Mouse (Mus musculus) kidney, embryonic 16.5 days (tissue): ENCODE measurements at regions not wholly inside any gene's neighbourhood (a gene's known extent, or its start where the extent isn't known, plus 50 kb on each side); places are given as distances from the start of the nearest gene placed in this dataset.

Source experiments
- ATAC-seq: fragments of 200-750 bp; cut with Nextera tagmentation; 2 replicates; pipeline ENCODE4 v1.8.0; 2017; ENCODE audit warnings: moderate TSS enrichment; ENCODE audit not compliant: low FRiP score, low TSS enrichment
- H3K27ac ChIP-seq: fragments of 300-500 bp; sonication (generic); 2 replicates; pipeline ENCODE4 v1.5.1; 2014; ENCODE audit warnings: low read length
- H3K27me3 ChIP-seq: fragments of 300-500 bp; sonication (generic); 2 replicates; pipeline ENCODE4 v1.6.1; 2014; ENCODE audit warnings: low read length, control low read depth, mixed read lengths; ENCODE audit not compliant: insufficient read depth
- H3K36me3 ChIP-seq: fragments of 300-500 bp; sonication (generic); 2 replicates; pipeline ENCODE4 v1.6.1; 2014; ENCODE audit warnings: low read length, control low read depth, mixed read lengths; ENCODE audit not compliant: insufficient read depth
- H3K4me1 ChIP-seq: fragments of 300-500 bp; sonication (generic); 2 replicates; pipeline ENCODE4 v1.6.1; 2014; ENCODE audit warnings: low read length, control low read depth, mixed read lengths; ENCODE audit not compliant: insufficient read depth
- H3K4me2 ChIP-seq: fragments of 300-500 bp; sonication (generic); replicated peaks from 2 replicates; pipeline ENCODE4 v1.6.1; 2014; ENCODE audit warnings: low read depth, low read length
- H3K4me3 ChIP-seq: fragments of 300-500 bp; sonication (generic); 2 replicates; pipeline ENCODE4 v1.5.1; 2014; ENCODE audit warnings: mild to moderate bottlenecking, low read length
- H3K9ac ChIP-seq: fragments of 300-500 bp; sonication (generic); replicated peaks from 2 replicates; pipeline ENCODE4 v1.6.1; 2014; ENCODE audit warnings: low read length
- H3K9me3 ChIP-seq: fragments of 300-500 bp; sonication (generic); 2 replicates; pipeline ENCODE4 v1.6.1; 2016; ENCODE audit warnings: low read length, control low read depth
- WGBS: fragments of 180-500 bp; shearing (Covaris S2); extraction: QIAGEN DNeasy Blood & Tissue Kit; methylation state at CpG from one replicate; pipeline ENCODE4 v1.1.7; 2014; 5-methylcytosine and 5-hydroxymethylcytosine counted together

GRCm38 (mm10) chr8:6922467-6922866 is 1738.6 kb downstream of the Efnb2 start:
- H3K4me2 ChIP-seq: no peak overlapping the region
- no peaks in the 10 kb centered on the region for H3K4me1 ChIP-seq
- WGBS: 83% methylated on average over 1 of the region's 1 CpGs
- no peak for ATAC-seq
- no peaks in the 10 kb centered on the region for H3K9me3 ChIP-seq
- no peaks in the 10 kb centered on the region for H3K27me3 ChIP-seq
- no peaks in the 10 kb centered on the region for H3K36me3 ChIP-seq
- no peak overlapping the region for H3K27ac ChIP-seq
- no peak overlapping the region for H3K4me3 ChIP-seq
- H3K9ac ChIP-seq: no peak overlapping the region

GRCm38 (mm10) chr8:6907682-6908081 is 1753.4 kb downstream of the Efnb2 start:
- Histone ChIP-seq H3K27ac (no peak overlapping the region), H3K36me3 (no peaks in the 10 kb centered on the region), H3K9ac (no peak overlapping the region), H3K27me3 (no peaks in the 10 kb centered on the region), H3K4me3 (no peak overlapping the region), H3K9me3 (no peaks in the 10 kb centered on the region), H3K4me2 (no peak overlapping the region), H3K4me1 (0 out of 2 replicates have a peak, but pooled peaks cover 2% of the 10 kb centered on the region)
- WGBS: 52% methylated on average over 3 of the region's 3 CpGs
- ATAC-seq: peak; percentile 2; the same call in 1 of the 2 replicates

- no peaks in the 10 kb centered on the region for H3K27me3 ChIP-seq
- no peak overlapping the region for H3K4me3 ChIP-seq
- no peaks in the 10 kb centered on the region for H3K9me3 ChIP-seq
- 66% methylated on average over 1 of the region's 1 CpGs for WGBS
- H3K9ac ChIP-seq: no peak overlapping the region
- no peak overlapping the region for H3K27ac ChIP-seq
- no peak for ATAC-seq
- H3K36me3 ChIP-seq: no peaks in the 10 kb centered on the region
- no peak overlapping the region for H3K4me2 ChIP-seq
- H3K4me1 ChIP-seq: no peaks in the 10 kb centered on the region
Measured at GRCm38 (mm10) chr8:6891456-6891855, 1769.6 kb downstream of the Efnb2 start.

- Histone ChIP-seq H3K4me1 (no peaks in the 10 kb centered on the region), H3K36me3 (no peaks in the 10 kb centered on the region), H3K27ac (no peak overlapping the region), H3K4me2 (no peak overlapping the region), H3K27me3 (no peaks in the 10 kb centered on the region), H3K9ac (no peak overlapping the region), H3K4me3 (no peak overlapping the region), H3K9me3 (no peaks in the 10 kb centered on the region)
- WGBS: 92% methylated on average over 5 of the region's 5 CpGs
- ATAC-seq: no peak
Measured at GRCm38 (mm10) chr8:6886779-6887402, 1774.2 kb downstream of the Efnb2 start.

GRCm38 (mm10) chr8:6884828-6885227 is 1776.2 kb downstream of the Efnb2 start:
- no peaks in the 10 kb centered on the region for H3K27me3 ChIP-seq
- H3K4me3 ChIP-seq: no peak overlapping the region
- H3K9ac ChIP-seq: no peak overlapping the region
- no peaks in the 10 kb centered on the region for H3K9me3 ChIP-seq
- no peaks in the 10 kb centered on the region for H3K36me3 ChIP-seq
- no peak for ATAC-seq
- H3K4me2 ChIP-seq: no peak overlapping the region
- H3K4me1 ChIP-seq: no peaks in the 10 kb centered on the region
- H3K27ac ChIP-seq: no peak overlapping the region

GRCm38 (mm10) chr8:6882626-6883025 is 1777.5 kb upstream of the Slc10a2 start:
- Histone ChIP-seq H3K9me3 (no peaks in the 10 kb centered on the region), H3K27me3 (no peaks in the 10 kb centered on the region), H3K4me1 (no peaks in the 10 kb centered on the region), H3K36me3 (no peaks in the 10 kb centered on the region), H3K27ac (no peak overlapping the region), H3K9ac (no peak overlapping the region), H3K4me3 (no peak overlapping the region), H3K4me2 (no peak overlapping the region)
- no peak for ATAC-seq
- WGBS: 93% methylated on average over 4 of the region's 4 CpGs
